ENCODE assay signal across 21 mouse cellular contexts in the genomic region with DNA sequence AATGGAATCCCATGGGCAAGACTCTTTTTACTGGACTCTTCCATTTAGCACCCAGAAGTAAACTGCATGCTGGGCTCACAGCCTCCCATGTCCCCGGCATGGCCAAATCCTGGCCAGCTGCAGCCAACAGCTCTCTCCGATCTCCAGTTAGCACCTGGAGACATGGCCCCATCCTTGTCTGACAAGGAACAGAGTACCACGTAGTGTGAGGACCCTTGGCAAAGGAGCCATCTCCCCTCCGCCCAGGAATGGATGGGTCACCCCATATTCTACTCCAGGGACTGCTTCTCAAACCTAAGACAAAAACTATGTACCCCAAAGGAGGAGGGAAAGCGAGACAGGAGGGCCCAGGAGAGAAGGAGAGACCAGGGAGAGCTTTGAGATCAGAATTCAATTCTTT. TPM values are rescaled to one million over a fixed set of nuclear protein-coding genes. Genes with fewer than 3 reads are reported as not detected.
DNase-seq lines count a peak whose midpoint lies in the region; ATAC-seq and TF ChIP-seq lines count a peak whose summit lies in the region.
"Had no signal": no experiment of that assay in that cellular context is flagged by ENCODE, and none has a peak within 500 bp of the region (broad histone marks: within the 10 kb centered on the region; RNA-seq: fewer than 3 reads in every experiment).

No protein-coding gene starts in this region.

- H3K9me3 ChIP-seq in liver, postnatal 0 days (ENCODE audit: low read length) = no peaks in the 10 kb centered on the region
- no peaks in the 10 kb centered on the region for H3K9me3 ChIP-seq in liver, embryonic 12.5 days (replicated peaks)
- H3K9me3 ChIP-seq: embryonic facial prominence, embryonic 13.5 days; embryonic facial prominence, embryonic 15.5 days; forebrain, embryonic 10.5 days; forebrain, embryonic 12.5 days had no signal

- H3K36me3 ChIP-seq in heart, adult 2 months (ENCODE audit: control insufficient read depth, insufficient read depth, low read length) = no peaks in the 10 kb centered on the region
- H3K36me3 ChIP-seq in liver, postnatal 0 days (replicated peaks; ENCODE audit: insufficient read depth, low read length) = peaks cover 48% of the 10 kb centered on the region
- peaks cover 62% of the 10 kb centered on the region for H3K36me3 ChIP-seq in liver, embryonic 12.5 days
- H3K36me3 ChIP-seq in myocyte (ENCODE audit: control insufficient read depth, insufficient read depth) = peaks cover 68% of the 10 kb centered on the region

- no peak overlapping the region for H3K9ac ChIP-seq in heart, adult 2 months (ENCODE audit: low read depth, low read length)
- H3K9ac ChIP-seq in liver, postnatal 0 days (replicated peaks) = no peak overlapping the region
- no peak overlapping the region for H3K9ac ChIP-seq in liver, embryonic 12.5 days
- H3K9ac ChIP-seq: embryonic facial prominence, embryonic 13.5 days; embryonic facial prominence, embryonic 15.5 days; forebrain, embryonic 12.5 days had no signal

- WGBS in heart, adult 2 months = 84% methylated on average over 5 of the region's 5 CpGs
- 86% methylated on average over 5 of the region's 5 CpGs for WGBS in liver, postnatal 0 days (ENCODE audit: insufficient replicate concordance)
- 78% methylated on average over 5 of the region's 5 CpGs for WGBS in liver, embryonic 12.5 days (ENCODE audit: insufficient replicate concordance)

- 0 out of 2 replicates have a peak, but pooled peaks have one; percentile 22 for TF ChIP-seq EP300 in heart, adult 2 months (IDR thresholded peaks at IDR 0.05; ENCODE audit: insufficient read depth, low read depth, low read length)
- TF ChIP-seq EP300 in liver, postnatal 0 days (IDR thresholded peaks at IDR 0.05; ENCODE audit: low read depth) = no peak

- intact Hi-C loops in heart, adult 2 months (cut with DNase I) = no loop called here

- no peaks in the 10 kb centered on the region for H3K27me3 ChIP-seq in heart, adult 2 months (ENCODE audit: control insufficient read depth, insufficient read depth, low read length)
- H3K27me3 ChIP-seq in liver, postnatal 0 days (ENCODE audit: insufficient read depth, low read length) = no peaks in the 10 kb centered on the region
- no peaks in the 10 kb centered on the region for H3K27me3 ChIP-seq in liver, embryonic 12.5 days (replicated peaks)
- H3K27me3 ChIP-seq in myocyte (ENCODE audit: control insufficient read depth, insufficient read depth, insufficient read length) = no peaks in the 10 kb centered on the region
- H3K27me3 ChIP-seq: embryonic facial prominence, embryonic 13.5 days; embryonic facial prominence, embryonic 15.5 days; forebrain, embryonic 12.5 days had no signal

- no peak for DNase-seq in heart, adult 2 months
- no peak for DNase-seq in heart, adult 18-20 months
- no peak for DNase-seq in liver, postnatal 0 days
- no peak for DNase-seq in cerebellum, postnatal 10 days
- DNase-seq: adrenal gland, adult 2 months; adrenal gland, postnatal 25 days; cerebellum, adult 11-12 months; cerebellum, adult 2 months; cerebellum, adult 9-10 months; cerebellum, postnatal 14 days; cerebellum, postnatal 36 days; embryo, embryonic 11 days had no signal

- no peaks in the 10 kb centered on the region for H3K79me2 ChIP-seq in heart, adult 2 months (replicated peaks; ENCODE audit: control insufficient read depth, insufficient read depth, low read length)
- peaks cover 6% of the 10 kb centered on the region for H3K79me2 ChIP-seq in myocyte (ENCODE audit: control insufficient read depth, insufficient read depth)

- ATAC-seq in liver, postnatal 0 days = no peak
- ATAC-seq in liver, embryonic 12.5 days = no peak
- ATAC-seq: forebrain, embryonic 14.5 days; forebrain, embryonic 16.5 days had no signal

- no peak overlapping the region for H3ac ChIP-seq in myocyte (ENCODE audit: control insufficient read depth, insufficient read length)

- no peaks in the 10 kb centered on the region for H3K4me1 ChIP-seq in heart, adult 2 months (ENCODE audit: control insufficient read depth, insufficient read depth, low read length)
- peaks cover 25% of the 10 kb centered on the region for H3K4me1 ChIP-seq in liver, postnatal 0 days (ENCODE audit: insufficient read depth)
- peaks cover 17% of the 10 kb centered on the region; the same call in 1 of the 2 replicates for H3K4me1 ChIP-seq in liver, embryonic 12.5 days
- H3K4me1 ChIP-seq: embryonic facial prominence, embryonic 13.5 days; embryonic facial prominence, embryonic 15.5 days; forebrain, embryonic 10.5 days; forebrain, embryonic 12.5 days had no signal

- H3K27ac ChIP-seq in heart, adult 2 months = no peak overlapping the region
- H3K27ac ChIP-seq in liver, postnatal 0 days (ENCODE audit: low read depth) = peak overlapping the region; percentile 45
- H3K27ac ChIP-seq in liver, embryonic 12.5 days = no peak overlapping the region
- H3K27ac ChIP-seq: embryonic facial prominence, embryonic 13.5 days; embryonic facial prominence, embryonic 15.5 days; forebrain, embryonic 10.5 days; forebrain, embryonic 12.5 days had no signal

- no peak for TF ChIP-seq POLR2A in heart, adult 2 months (IDR thresholded peaks at IDR 0.05; ENCODE audit: insufficient read depth, low read depth, low read length)
- peak; percentile 54 for TF ChIP-seq POLR2A in myocyte (IDR thresholded peaks at IDR 0.05; ENCODE audit: insufficient read length, low read depth)

- TF ChIP-seq CTCF in heart, adult 2 months (IDR thresholded peaks at IDR 0.05) = no peak
- no peak for TF ChIP-seq CTCF in liver, postnatal 0 days (IDR thresholded peaks at IDR 0.05; ENCODE audit: low read depth)

- H3K4me2 ChIP-seq in liver, postnatal 0 days (ENCODE audit: low read depth, low read length) = no peak overlapping the region
- H3K4me2 ChIP-seq in liver, embryonic 12.5 days = no peak overlapping the region
- no peak overlapping the region for H3K4me2 ChIP-seq in myocyte (ENCODE audit: low read depth)
- H3K4me2 ChIP-seq: embryonic facial prominence, embryonic 13.5 days; embryonic facial prominence, embryonic 15.5 days; forebrain, embryonic 12.5 days had no signal

- no peak overlapping the region for H3K4me3 ChIP-seq in heart, adult 2 months
- no peak overlapping the region for H3K4me3 ChIP-seq in liver, postnatal 0 days (ENCODE audit: low read depth, low read length)
- H3K4me3 ChIP-seq in liver, embryonic 12.5 days = no peak overlapping the region
- no peak overlapping the region for H3K4me3 ChIP-seq in myocyte
- H3K4me3 ChIP-seq: embryonic facial prominence, embryonic 13.5 days; embryonic facial prominence, embryonic 15.5 days; erythroblast, embryonic 14.5 days; forebrain, embryonic 10.5 days; forebrain, embryonic 12.5 days had no signal

TF ChIP-seq in myocyte, 11 proteins besides CTCF, POLR2A, EP300 and RAD21:
- peak; percentile 85 for TF ChIP-seq POLR2AphosphoS2 (IDR thresholded peaks at IDR 0.05; ENCODE audit: insufficient read length, low read depth)
- TF ChIP-seq MYOG (IDR thresholded peaks at IDR 0.05; ENCODE audit: control insufficient read depth in 1 of 3, insufficient read depth in 1 of 3, insufficient read length in 2 of 3, low read depth in 2 of 3) = no peak
TF ChIP-seq in myocyte: peak in this region for 1.

RNA-seq across cellular contexts. Expression of gene Vegfa, which starts 15.6 kb away (rescaled TPM):
- total RNA-seq in heart, adult 2 months (2021) = 100 to 1,000 TPM; 207 to 328 TPM
- polyA plus RNA-seq in heart, adult 2 months (2012; rRNA removed) = 384 and 618 TPM in 2 replicates
- 100 to 1,000 TPM; 233 to 240 TPM for total RNA-seq in heart, adult 18-20 months (2021)
- 2.8 and 3.1 TPM in 2 replicates for polyA plus RNA-seq in liver, postnatal 0 days (2015; fragmentation: Nextera tagmentation; extraction: Ambion mirVana)
- 3.0 and 3.2 TPM in 2 replicates for polyA plus RNA-seq in liver, embryonic 12.5 days (2016; fragmentation: Nextera tagmentation; extraction: Ambion mirVana)
- 177 TPM for polyA plus RNA-seq in myocyte (2012; fragmentation: generic; extraction: Trizol)

Comparison
In these comparisons a context has a peak if more than half of its experiments do, and no peak if none do; other contexts are left out.
1. RNA of gene Vegfa, which starts 15.6 kb away (polyA plus RNA-seq): 384 to 618 TPM in heart, adult 2 months and 177 TPM in myocyte (single experiment); 3.0 to 3.2 TPM in liver, embryonic 12.5 days and 2.8 to 3.1 TPM in liver, postnatal 0 days; every median in the first group is over 10 times any median in the second.